Mouse (Mus musculus) CH12.LX (cell line): ENCODE data around the gene Atad1. TPM values are rescaled to one million over a fixed set of nuclear protein-coding genes. Genes with fewer than 3 reads are reported as not detected.
A peak's percentile ranks its signal among the peaks of the same experiment; 100 is the strongest.
"Not testable (repeated sequence)": the region's sequence is repeated elsewhere in the genome, so short reads cannot be mapped to it uniquely, and the experiment has no call there.

ENCODE experiments used
- DNase-seq: peaks from one replicate; pipeline ENCODE4 v3.0.0-alpha.2; 2013; ENCODE audit errors: extremely low read depth
- H3K27ac ChIP-seq: 2 replicates; pipeline ENCODE4 v1.5.1; 2012; ENCODE audit warnings: low read depth, mild to moderate bottlenecking, control low read depth, moderate library complexity; ENCODE audit not compliant: insufficient read depth
- H3K27me3 ChIP-seq: replicated peaks from 2 replicates; pipeline ENCODE3; 2012; ENCODE audit warnings: inconsistent platforms
- H3K36me3 ChIP-seq, 2 experiments: replicated peaks in 1 of 2; 2 replicates each; pipeline versions ENCODE3 to v1.6.1; 2012; ENCODE audit warnings: inconsistent platforms in 1 of 2, low read length in 1 of 2, mild to moderate bottlenecking in 1 of 2, mixed read lengths in 1 of 2, moderate library complexity in 1 of 2; ENCODE audit not compliant: control insufficient read depth in 1 of 2, insufficient read depth in 1 of 2
- H3K4me1 ChIP-seq, 2 experiments: 2 replicates each; pipeline ENCODE4 v1.6.1; 2012; ENCODE audit warnings: inconsistent platforms in 1 of 2, moderate library complexity in 1 of 2; ENCODE audit not compliant: insufficient read depth in 2 of 2, control insufficient read depth in 1 of 2
- H3K4me2 ChIP-seq: 2 replicates; pipeline ENCODE4 v1.6.1; 2012; ENCODE audit warnings: low read depth, mild to moderate bottlenecking, control low read depth; ENCODE audit not compliant: poor library complexity, insufficient read depth, severe bottlenecking
- H3K4me3 ChIP-seq, 3 experiments: fragments of 150-350 bp in 1 of 3; sonication (generic) in 1 of 3; replicated peaks in 1 of 3; 2 replicates each; pipeline versions ENCODE3 to v1.5.1; 2011 to 2012; ENCODE audit warnings: low read depth in 2 of 3, low read length in 2 of 3, mild to moderate bottlenecking in 2 of 3, moderate library complexity in 2 of 3, control low read depth in 1 of 3, improper control_type of control experiment in 1 of 3, inconsistent platforms in 1 of 3, mixed read lengths in 1 of 3; ENCODE audit not compliant: poor library complexity in 1 of 3
- H3K79me2 ChIP-seq: replicated peaks from 2 replicates; pipeline ENCODE4 v1.6.1; 2012; ENCODE audit warnings: mild to moderate bottlenecking, moderate library complexity; ENCODE audit not compliant: control insufficient read depth, poor library complexity, insufficient read depth, severe bottlenecking; ENCODE audit errors: extremely low read depth
- H3K9ac ChIP-seq: 2 replicates; pipeline ENCODE4 v1.6.1; 2012; ENCODE audit warnings: low read depth, mild to moderate bottlenecking, control low read depth, moderate library complexity; ENCODE audit not compliant: insufficient read depth
- H3K9me3 ChIP-seq: replicated peaks from 2 replicates; pipeline ENCODE3; 2012; ENCODE audit warnings: low read length, inconsistent platforms, mixed read lengths
- CTCF ChIP-seq, 2 experiments: IDR thresholded peaks in 1 of 2; conservative IDR thresholded peaks in 1 of 2; 2 replicates each; pipeline ENCODE4 v1.5.1; 2011 to 2012; ENCODE audit warnings: low read depth in 2 of 2, low read length in 2 of 2, improper control_type of control experiment in 1 of 2, inconsistent platforms in 1 of 2, mild to moderate bottlenecking in 1 of 2, moderate library complexity in 1 of 2
- E2F4 ChIP-seq: IDR thresholded peaks from 2 replicates; pipeline ENCODE4 v1.6.1; 2011; ENCODE audit warnings: low read depth, low read length, improper control_type of control experiment; ENCODE audit not compliant: insufficient replicate concordance
- ETS1 ChIP-seq: conservative IDR thresholded peaks from 2 replicates; pipeline ENCODE4 v1.6.1; 2012; ENCODE audit warnings: low read depth, mild to moderate bottlenecking, inconsistent platforms, low read length, improper control_type of control experiment, moderate library complexity
- HCFC1 ChIP-seq: IDR thresholded peaks from 2 replicates; pipeline ENCODE4 v1.6.1; 2012; ENCODE audit warnings: low read depth, mild to moderate bottlenecking, inconsistent platforms, low read length, improper control_type of control experiment
- IRF4 ChIP-seq: IDR thresholded peaks from 2 replicates; pipeline ENCODE4 v1.6.1; 2014; ENCODE audit warnings: low read depth, mild to moderate bottlenecking, inconsistent platforms, low read length, improper control_type of control experiment
- JUND ChIP-seq: conservative IDR thresholded peaks from 2 replicates; pipeline ENCODE4 v1.6.1; 2011; ENCODE audit warnings: low read depth, low read length, improper control_type of control experiment
- MAX ChIP-seq: IDR thresholded peaks from 2 replicates; pipeline ENCODE4 v1.6.1; 2011; ENCODE audit warnings: low read length, improper control_type of control experiment
- MAZ ChIP-seq: IDR thresholded peaks from 2 replicates; pipeline ENCODE4 v1.6.1; 2012; ENCODE audit warnings: low read depth, mild to moderate bottlenecking, inconsistent platforms, low read length, improper control_type of control experiment, moderate library complexity
- MXI1 ChIP-seq: IDR thresholded peaks from 2 replicates; pipeline ENCODE4 v1.6.1; 2011; ENCODE audit warnings: mild to moderate bottlenecking, low read depth, low read length, improper control_type of control experiment
- MYC ChIP-seq: IDR thresholded peaks from 2 replicates; pipeline ENCODE4 v1.6.1; 2011; ENCODE audit warnings: low read depth, mild to moderate bottlenecking, improper control_type of control experiment, low read length
- NRF1 ChIP-seq: IDR thresholded peaks from 2 replicates; pipeline ENCODE4 v1.6.1; 2014; ENCODE audit warnings: low read depth, mild to moderate bottlenecking, inconsistent platforms, low read length, improper control_type of control experiment, moderate library complexity
- SMC3 ChIP-seq: IDR thresholded peaks from 2 replicates; pipeline ENCODE4 v1.6.1; 2011; ENCODE audit warnings: low read depth, low read length, improper control_type of control experiment
- TCF12 ChIP-seq: IDR thresholded peaks from 2 replicates; pipeline ENCODE4 v1.6.1; 2014; ENCODE audit warnings: low read depth, mild to moderate bottlenecking, inconsistent platforms, low read length, improper control_type of control experiment
- UBTF ChIP-seq: IDR thresholded peaks from 2 replicates; pipeline ENCODE4 v1.6.1; 2012; ENCODE audit warnings: low read depth, mild to moderate bottlenecking, inconsistent platforms, low read length, improper control_type of control experiment, moderate library complexity
- USF1 ChIP-seq: IDR thresholded peaks from 2 replicates; pipeline ENCODE4 v1.6.1; 2014; ENCODE audit warnings: low read depth, mild to moderate bottlenecking, inconsistent platforms, low read length, improper control_type of control experiment
- USF2 ChIP-seq: conservative IDR thresholded peaks from 2 replicates; pipeline ENCODE4 v1.6.1; 2011; ENCODE audit warnings: low read depth, low read length, improper control_type of control experiment
- ZNF384 ChIP-seq: IDR thresholded peaks from 2 replicates; pipeline ENCODE4 v1.6.1; 2012; ENCODE audit warnings: low read depth, low read length, improper control_type of control experiment, inconsistent platforms
- dilution Hi-C: fragments of 300-500 bp; cut with MboI; formaldehyde crosslinking; loops from 2 replicates; pipeline ENCODE4 v1.14.3; 2020; ENCODE audit warnings: low sequenced_read_pairs; ENCODE audit not compliant: extremely low pct_unique_long_range_greater_than_20kb, extremely low pct_ligation_motif_present
- in situ Hi-C: fragments of 300-500 bp; cut with MboI; formaldehyde crosslinking; loops from 3 replicates; pipeline ENCODE4 v1.14.3; 2019; ENCODE audit warnings: low sequenced_read_pairs, low pct_ligation_motif_present, low pct_unique_long_range_greater_than_20kb, mixed read lengths
- polyA plus RNA-seq: library from polyadenylated mRNA; unstranded; fragments of >175 nt; gene quantifications from 2 replicates; pipeline ENCODE4 v1.2.1, GENCODE M21; 2012; ENCODE audit warnings: low read depth; ENCODE audit not compliant: insufficient read length
- total RNA-seq, 2 experiments: library from RNA; depleted of rRNA; stranded (reverse); fragments of 300-350 nt in 1 of 2; fragments of >200 nt in 1 of 2; gene quantifications; 2 replicates each; pipeline ENCODE4 v1.2.3; 2012 to 2014

Atad1 gene
- total RNA-seq (2012; rRNA removed) (78.5 TPM in 2 replicates), total RNA-seq (2014; rRNA removed) (252 and 268 TPM in 2 replicates), polyA plus RNA-seq (78.9 and 103 TPM in 2 replicates)

DNA sequence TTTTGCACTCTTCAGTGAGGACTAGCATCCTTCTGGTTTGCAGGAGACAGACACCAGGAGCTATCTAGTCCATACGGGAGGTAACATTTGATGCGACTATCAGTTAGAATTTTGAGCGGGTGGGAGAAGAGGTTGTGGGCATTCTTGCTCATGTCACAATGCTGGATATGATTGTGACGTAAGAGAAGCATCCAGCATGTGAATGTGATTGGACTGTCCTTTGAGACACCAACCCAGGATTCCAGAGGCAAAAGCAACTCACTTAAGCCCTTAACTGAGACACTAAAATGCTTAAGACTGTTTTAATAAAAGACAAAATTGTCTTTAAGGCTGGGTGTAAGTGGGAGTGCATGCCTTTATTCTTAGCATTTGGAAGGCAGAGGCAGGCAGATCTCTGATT, at the start of gene Atad1:
Atad1 (minus strand) TSS at position 101 of the 400 bp plus-strand sequence.
- Histone ChIP-seq H3K4me2 (no peak within 1 kb of the TSS), H3K27ac (no peak within 1 kb of the TSS), H3K27me3 (no peaks in the 10 kb centered on the region), H3K9me3 (no peaks in the 10 kb centered on the region), H3K79me2 (no peaks in the 10 kb centered on the region), H3K9ac (no peak within 1 kb of the TSS), H3K36me3 (no peaks in the 10 kb centered on the region), H3K4me3 (no peak within 1 kb of the TSS), H3K4me1 (peaks cover 0 to 7% of the 10 kb centered on the region in 2 experiments; a peak in 2 of 4 replicates)
- TF ChIP-seq ZNF384 (no peak), TCF12 (no peak), USF2 (no peak), CTCF (conservative IDR thresholded peaks at IDR 0.05 in 1 of 2, IDR thresholded peaks at IDR 0.05 in 1 of 2; ENCODE audit: low read depth in 2 of 2, low read length in 2 of 2) (no peak), IRF4 (no peak), ETS1 (no peak), E2F4 (no peak), JUND (no peak), MYC (no peak), UBTF (no peak), HCFC1 (no peak), SMC3 (no peak), USF1 (no peak), NRF1 (no peak), MAX (no peak), MAZ (no peak), MXI1 (no peak)
- no peak for DNase-seq
- in situ Hi-C loops (no loop called here), dilution Hi-C loops (no loop called here)

- Histone ChIP-seq H3K4me1 (peaks cover 10 to 72% of the 10 kb centered on the region in 2 experiments), H3K79me2 (peaks cover 65% of the 10 kb centered on the region), H3K36me3 (peaks cover 10 to 40% of the 10 kb centered on the region in 2 experiments), H3K4me3 (peak overlapping the region in 1 of 3 experiments; percentile 50), H3K27ac (peak overlapping the region; percentile 68)
- DNase-seq, H3K4me2 ChIP-seq, H3K27me3 ChIP-seq, H3K9me3 ChIP-seq, in situ Hi-C loops, H3K9ac ChIP-seq, dilution Hi-C loops: not testable (repeated sequence)
Observed at GRCm38 (mm10) chr19:32788016-32788415, 48.4 kb upstream of the Atad1 start.

DNA sequence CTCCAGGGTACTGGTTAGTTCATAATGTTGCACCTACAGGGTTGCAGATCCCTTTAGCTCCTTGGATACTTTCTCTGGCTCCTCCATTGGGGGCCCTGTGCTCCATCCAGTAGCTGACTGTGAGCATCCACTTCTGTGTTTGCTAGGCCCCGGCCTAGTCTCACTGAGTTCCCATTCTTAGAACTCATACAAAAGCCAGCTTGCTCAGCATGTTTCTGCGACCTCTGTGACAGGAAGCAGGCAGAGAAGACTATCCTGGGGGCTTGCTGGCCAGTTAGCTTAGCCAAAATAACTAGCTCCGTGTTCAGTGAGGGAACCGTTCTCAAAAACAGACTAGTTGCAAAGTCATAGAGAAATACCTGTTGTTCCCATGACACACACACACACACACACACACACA, 47.8 kb upstream of the Atad1 start:
- H3K27ac ChIP-seq, DNase-seq, H3K9me3 ChIP-seq, H3K9ac ChIP-seq, H3K27me3 ChIP-seq, dilution Hi-C loops, H3K4me3 ChIP-seq, in situ Hi-C loops: not testable (repeated sequence)
- Histone ChIP-seq H3K4me2 (0 out of 2 replicates have a peak overlapping the region, but pooled peaks have one; percentile 32), H3K36me3 (peaks cover 15 to 44% of the 10 kb centered on the region in 2 experiments), H3K4me1 (peaks cover 10 to 72% of the 10 kb centered on the region in 2 experiments), H3K79me2 (peaks cover 71% of the 10 kb centered on the region)
